Mouse (Mus musculus) liver, embryonic 14 days (tissue): ENCODE data around the gene Olfr1354. TPM values are rescaled to one million over a fixed set of nuclear protein-coding genes. Genes with fewer than 3 reads are reported as not detected.

Experiments used
- polyA plus RNA-seq: library from polyadenylated mRNA; depleted of rRNA; stranded (reverse); fragments of >200 nt; gene quantifications from 2 replicates; pipeline ENCODE4 v1.2.3, GENCODE M21; 2012; rRNA removed

Olfr1354 gene
- polyA plus RNA-seq: not detected in 2 replicates

DNA sequence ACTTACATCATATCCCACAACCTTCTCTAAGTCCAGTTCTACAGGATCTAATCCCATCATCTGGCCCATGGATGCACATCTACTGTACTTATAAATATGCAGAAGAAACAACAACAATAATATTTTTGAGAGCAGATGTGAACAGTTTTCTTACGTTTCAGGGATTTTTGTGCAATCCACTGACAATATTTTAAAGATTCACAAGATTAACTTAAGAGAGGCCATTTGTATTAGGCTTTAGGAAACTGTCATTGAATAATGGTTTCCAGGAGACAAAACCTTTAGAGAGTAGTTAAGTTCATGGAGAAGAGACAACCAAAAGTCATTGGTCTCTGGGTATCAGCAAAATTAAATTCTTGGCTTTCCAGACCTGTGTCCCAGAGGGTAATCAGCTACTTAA lies at the start of gene Olfr1354:
Gene Olfr1354 (plus strand): TSS at position 301 of the 400 bp plus-strand sequence.

GRCm38 (mm10) chr10:78875240-78875639 lies 37.7 kb upstream of the Olfr1354 start, which contains the start of gene Olfr1355:
TSS of gene Olfr1355 (plus strand) at chr10:78875540.

GRCm38 (mm10) chr10:78950336-78950735 lies 37.4 kb downstream of the Olfr1354 start, which contains the start of gene Olfr8:
TSS of gene Olfr8 (plus strand) at chr10:78950636.

DNA sequence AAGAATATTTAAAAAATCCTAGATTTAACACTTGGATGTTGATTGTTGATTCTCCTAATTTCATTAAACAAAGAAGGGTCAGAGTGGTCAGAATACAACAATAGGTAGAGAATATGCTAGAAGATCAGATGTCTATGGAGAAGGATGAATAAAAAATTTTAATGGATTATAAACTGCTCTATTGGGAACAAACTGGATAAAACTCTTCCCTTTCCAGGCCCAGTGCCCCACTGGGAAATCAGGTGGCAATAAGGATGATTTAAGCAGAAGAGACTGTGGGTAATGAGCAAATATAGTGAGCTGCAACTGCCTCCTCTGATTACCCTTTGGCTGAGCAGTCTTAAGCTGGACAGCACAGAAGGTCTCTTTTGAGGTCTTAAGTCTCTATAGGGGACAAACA lies 50.0 kb downstream of the Olfr1354 start, which contains the start of gene Olfr1353:
Gene Olfr1353 (plus strand): TSS at position 301 of the 400 bp plus-strand sequence.

Other genes with a start within 250 kb of the Olfr1354 start
- not detected in 2 replicates for gene Casp14, start 194.9 kb upstream of the Olfr1354 start, polyA plus RNA-seq
- gene Ccdc105, start 160.1 kb upstream of the Olfr1354 start, polyA plus RNA-seq: 0.01 TPM in 1 of 2 replicates, not detected in the other
- gene Slc1a6, start 132.7 kb upstream of the Olfr1354 start, polyA plus RNA-seq: 0.19 and 0.20 TPM in 2 replicates
- gene Olfr1356, start 61.0 kb upstream of the Olfr1354 start, polyA plus RNA-seq: not detected in 2 replicates
- gene Olfr1355, start 37.6 kb upstream of the Olfr1354 start, polyA plus RNA-seq: not detected in 2 replicates
- not detected in 2 replicates for gene Olfr8, start 37.5 kb downstream of the Olfr1354 start, polyA plus RNA-seq
- gene Olfr1353, start 50.1 kb downstream of the Olfr1354 start, polyA plus RNA-seq: not detected in 2 replicates
- not detected in 2 replicates for gene Olfr1352, start 67.9 kb downstream of the Olfr1354 start, polyA plus RNA-seq
- gene Olfr1351, start 99.3 kb downstream of the Olfr1354 start, polyA plus RNA-seq: not detected in 2 replicates
- not detected in 2 replicates for gene Olfr57, start 115.6 kb downstream of the Olfr1354 start, polyA plus RNA-seq
- 1.6 TPM in 2 replicates for gene 2610008E11Rik, start 184.4 kb downstream of the Olfr1354 start, polyA plus RNA-seq
- gene Vmn2r80, start 235.6 kb downstream of the Olfr1354 start, polyA plus RNA-seq: not detected in 2 replicates